ENCODE assay signal across 17 mouse cellular contexts in genomic region chr6:144106848-144107247, GRCm38 (mm10).
DNase-seq lines count a peak whose midpoint lies in the region; ATAC-seq and TF ChIP-seq lines count a peak whose summit lies in the region.
"Had no signal": no experiment of that assay in that cellular context is flagged by ENCODE, and none has a peak within 500 bp of the region (broad histone marks: within the 10 kb centered on the region; RNA-seq: fewer than 3 reads in every experiment).

No protein-coding gene starts in this region.

- H3K9me3 ChIP-seq in forebrain, postnatal 0 days (ENCODE audit: low read length): no peaks in the 10 kb centered on the region
- H3K9me3 ChIP-seq in midbrain, embryonic 12.5 days: no peaks in the 10 kb centered on the region
- H3K9me3 ChIP-seq: heart, embryonic 15.5 days; hindbrain, embryonic 15.5 days; liver, embryonic 13.5 days had no signal

- no peaks in the 10 kb centered on the region for H3K27me3 ChIP-seq in forebrain, postnatal 0 days (ENCODE audit: insufficient read depth, low read length)
- H3K27me3 ChIP-seq in midbrain, embryonic 12.5 days: peaks cover 5% of the 10 kb centered on the region; the same call in 1 of the 2 replicates
- H3K27me3 ChIP-seq: heart, embryonic 15.5 days; hindbrain, embryonic 15.5 days; liver, embryonic 13.5 days had no signal

- no peak overlapping the region for H3K9ac ChIP-seq in forebrain, postnatal 0 days
- no peak overlapping the region for H3K9ac ChIP-seq in midbrain, embryonic 12.5 days (replicated peaks)
- H3K9ac ChIP-seq: heart, embryonic 15.5 days; hindbrain, embryonic 15.5 days; liver, embryonic 13.5 days had no signal

- 11% methylated on average over 10 of the region's 10 CpGs for WGBS in forebrain, postnatal 0 days
- 15% methylated on average over 10 of the region's 10 CpGs for whole genome bisulfite sequencing in midbrain, embryonic 12.5 days

- no peaks in the 10 kb centered on the region for H3K36me3 ChIP-seq in forebrain, postnatal 0 days (ENCODE audit: insufficient read depth)
- no peaks in the 10 kb centered on the region for H3K36me3 ChIP-seq in midbrain, embryonic 12.5 days
- H3K36me3 ChIP-seq: heart, embryonic 15.5 days; hindbrain, embryonic 15.5 days; liver, embryonic 13.5 days had no signal

- TF ChIP-seq CTCF in forebrain, postnatal 0 days (IDR thresholded peaks at IDR 0.05; ENCODE audit: low read depth): no peak

- H3K4me2 ChIP-seq in forebrain, postnatal 0 days (ENCODE audit: low read depth): no peak overlapping the region
- peak overlapping the region; percentile 13; the same call in 1 of the 2 replicates for H3K4me2 ChIP-seq in midbrain, embryonic 12.5 days (replicated peaks)
- H3K4me2 ChIP-seq: heart, embryonic 15.5 days; hindbrain, embryonic 15.5 days; liver, embryonic 13.5 days had no signal

- H3K4me1 ChIP-seq in forebrain, postnatal 0 days (ENCODE audit: insufficient read depth): peaks cover 11% of the 10 kb centered on the region
- peaks cover 23% of the 10 kb centered on the region for H3K4me1 ChIP-seq in midbrain, embryonic 12.5 days
- H3K4me1 ChIP-seq: heart, embryonic 15.5 days; liver, embryonic 13.5 days had no signal

- DNase-seq in heart, adult 11 months: peak; percentile 56
- DNase-seq in heart, adult 9 months (ENCODE audit: low spot score in 2 of 2): no peak
- peak; percentile 55 for DNase-seq in embryo, embryonic 10.5 days (ENCODE audit: low spot score)
- DNase-seq in forebrain, postnatal 0 days: peak; percentile 16
- no peak for DNase-seq in frontal cortex, postnatal 10 days (ENCODE audit: low spot score in 2 of 2)
- no peak for DNase-seq in kidney, adult 11 months
- no peak for DNase-seq in thymus, postnatal 4 days
- DNase-seq: kidney, adult 2 months; kidney, postnatal 4 days; layer of hippocampus, postnatal 36 days; liver, embryonic 13.5 days; lung, postnatal 10 days; right cerebral cortex, adult 18-20 months; thymus, postnatal 36 days had no signal

- ATAC-seq in forebrain, postnatal 0 days: 0 out of 2 replicates have a peak, but pooled peaks have one; percentile 32
- ATAC-seq in midbrain, embryonic 12.5 days (ENCODE audit: low FRiP score, low read depth): peak; percentile 61; the same call in 1 of the 2 replicates

- H3K27ac ChIP-seq in forebrain, postnatal 0 days (ENCODE audit: low read depth, low read length): no peak overlapping the region
- H3K27ac ChIP-seq in midbrain, embryonic 12.5 days (replicated peaks): no peak overlapping the region
- H3K27ac ChIP-seq: heart, embryonic 15.5 days; hindbrain, embryonic 15.5 days; liver, embryonic 13.5 days had no signal

- H3K4me3 ChIP-seq in forebrain, postnatal 0 days (ENCODE audit: low read depth, low read length): no peak overlapping the region
- H3K4me3 ChIP-seq in midbrain, embryonic 12.5 days: no peak overlapping the region
- H3K4me3 ChIP-seq: heart, embryonic 15.5 days; hindbrain, embryonic 15.5 days; liver, embryonic 13.5 days had no signal

Comparison
In these comparisons a context has a peak if more than half of its experiments do, and no peak if none do; other contexts are left out.
1. DNase-seq: peak in heart, adult 11 months (single experiment), embryo, embryonic 10.5 days (single experiment) and forebrain, postnatal 0 days (single experiment); none in heart, adult 9 months (0 of 2), frontal cortex, postnatal 10 days (0 of 2), kidney, adult 11 months (single experiment) and thymus, postnatal 4 days (single experiment).